Mouse (Mus musculus) urinary bladder, postnatal 4 days (tissue): ENCODE results near the gene Pou3f3.

Experiments used
- DNase-seq, 2 experiments: peaks; one replicate each; pipeline ENCODE4 v3.0.0; 2021 to 2022; ENCODE audit warnings: low spot score in 2 of 2

Pou3f3 gene

DNA sequence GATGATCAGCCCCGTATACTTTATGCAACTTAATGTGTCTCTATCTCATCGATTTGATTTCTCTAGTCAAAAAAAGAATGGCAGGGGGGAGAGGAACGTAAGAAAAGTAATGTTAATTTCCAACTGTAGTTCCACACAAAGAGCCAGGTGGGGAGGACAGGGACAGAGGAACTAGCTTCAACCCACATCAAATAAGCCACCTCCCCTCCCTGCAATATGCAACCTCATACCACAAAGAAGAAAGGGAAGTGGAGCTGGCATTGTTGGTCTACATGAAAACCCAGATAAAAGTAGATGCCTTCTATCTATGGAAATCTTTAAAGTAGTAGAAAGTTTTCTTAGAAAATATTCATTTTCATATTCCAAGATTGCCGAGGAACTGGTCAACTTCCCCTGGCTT is 14.7 kb downstream of the Pou3f3 start:
- DNase-seq: no peak

DNA sequence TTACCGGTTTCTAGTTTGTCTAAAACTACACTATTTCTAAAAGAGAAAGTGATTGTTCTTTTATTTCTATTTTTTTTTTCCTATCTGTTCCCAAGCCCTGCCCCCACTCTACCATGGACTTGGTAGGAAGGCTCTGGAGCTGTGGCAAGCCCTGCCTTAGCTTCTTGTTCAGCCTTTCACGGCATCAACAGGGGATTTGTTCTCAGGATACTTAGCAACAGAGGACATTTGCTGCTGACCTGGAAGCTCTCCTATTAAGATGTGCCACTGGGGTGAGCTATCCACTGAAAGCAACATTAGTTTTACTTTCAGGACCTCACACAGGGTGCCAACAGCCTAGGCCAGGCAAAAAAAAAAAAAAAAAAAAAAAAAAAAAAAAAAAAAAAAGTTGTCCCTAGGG is 15.4 kb downstream of the Pou3f3 start:
- DNase-seq: no peak

DNA sequence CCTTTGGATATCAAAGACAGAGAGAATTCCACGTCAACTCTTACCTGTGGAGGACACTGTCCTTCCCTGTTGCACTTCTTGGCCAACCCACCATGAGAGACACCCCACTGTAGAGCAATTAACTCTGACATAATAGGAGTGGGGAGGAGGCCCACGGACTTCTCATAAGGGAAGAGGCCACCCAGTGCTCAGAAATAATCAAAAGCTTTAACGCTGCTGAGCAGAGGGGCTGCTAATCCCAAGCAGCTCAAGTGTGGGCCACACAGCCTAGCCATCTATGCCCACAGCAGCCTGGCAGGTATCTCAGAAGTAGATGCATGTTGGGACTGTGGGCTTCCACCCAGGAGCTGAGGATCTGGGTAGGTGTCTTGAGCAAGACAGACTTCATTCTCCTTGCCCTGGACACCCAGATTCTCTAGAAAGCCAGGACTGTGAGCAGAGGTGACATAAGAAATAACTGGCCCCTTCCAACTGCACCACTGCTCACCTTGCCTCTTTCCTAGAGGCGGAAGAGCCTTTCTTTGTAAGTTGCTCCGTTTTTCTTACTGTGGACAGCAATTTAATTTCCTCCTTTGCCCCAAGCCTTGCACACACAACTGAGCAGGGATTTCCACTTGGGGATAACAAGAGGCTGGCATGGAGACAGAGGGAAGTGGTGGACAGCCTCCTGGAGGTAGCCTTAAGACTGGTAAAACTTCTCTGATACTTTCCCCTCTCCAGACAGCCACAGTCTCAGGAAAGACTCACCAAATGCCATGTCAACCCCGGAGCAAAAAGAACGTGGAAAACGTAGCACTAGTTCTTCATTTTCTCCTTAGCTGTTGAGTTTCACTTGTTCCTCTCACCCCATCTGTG is 16.1 kb downstream of the Pou3f3 start:
- DNase-seq: no peak

GRCm38 (mm10) chr1:42712311-42712690 is 16.7 kb downstream of the Pou3f3 start:
- DNase-seq: no peak

DNA sequence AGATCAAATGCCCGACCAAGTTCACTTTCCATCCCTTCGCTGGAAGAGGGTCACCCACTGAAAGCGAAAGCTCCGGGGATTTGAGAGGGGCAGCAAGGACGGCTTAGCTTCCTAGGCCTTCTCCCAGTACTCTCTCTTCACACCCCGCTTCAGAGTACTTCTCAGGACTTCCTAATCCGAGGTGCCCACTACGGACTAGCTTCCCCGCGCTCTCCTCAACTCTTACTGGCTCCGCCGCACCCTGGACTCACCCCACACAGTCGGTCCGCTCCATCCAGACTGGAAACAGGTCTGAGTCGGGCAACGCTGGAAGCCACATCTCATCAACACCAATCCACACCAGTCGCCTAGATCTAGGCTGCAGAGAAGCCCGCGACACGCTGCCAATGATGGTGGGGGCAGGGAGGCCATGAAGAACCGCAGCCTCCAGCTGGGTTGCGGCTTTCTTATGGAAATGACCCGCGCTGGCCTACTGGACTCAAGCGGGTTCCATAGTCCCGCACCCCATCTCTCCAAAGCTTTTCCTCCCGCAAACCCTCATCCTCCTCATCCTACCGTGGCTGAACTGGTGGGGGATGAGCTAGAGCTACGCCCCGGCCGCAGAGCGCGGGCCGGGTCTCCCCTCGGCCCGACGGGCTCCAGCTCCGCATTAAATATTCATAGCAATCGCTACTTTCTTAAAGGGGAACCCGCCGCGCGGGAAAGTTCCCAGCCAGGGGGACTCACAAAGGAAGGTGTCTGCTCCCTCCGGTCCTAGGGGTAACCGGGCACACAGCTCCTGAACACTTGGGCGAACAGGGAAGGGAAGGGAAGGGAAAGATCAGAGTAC is 17.8 kb downstream of the Pou3f3 start:
- no peak for DNase-seq

DNA sequence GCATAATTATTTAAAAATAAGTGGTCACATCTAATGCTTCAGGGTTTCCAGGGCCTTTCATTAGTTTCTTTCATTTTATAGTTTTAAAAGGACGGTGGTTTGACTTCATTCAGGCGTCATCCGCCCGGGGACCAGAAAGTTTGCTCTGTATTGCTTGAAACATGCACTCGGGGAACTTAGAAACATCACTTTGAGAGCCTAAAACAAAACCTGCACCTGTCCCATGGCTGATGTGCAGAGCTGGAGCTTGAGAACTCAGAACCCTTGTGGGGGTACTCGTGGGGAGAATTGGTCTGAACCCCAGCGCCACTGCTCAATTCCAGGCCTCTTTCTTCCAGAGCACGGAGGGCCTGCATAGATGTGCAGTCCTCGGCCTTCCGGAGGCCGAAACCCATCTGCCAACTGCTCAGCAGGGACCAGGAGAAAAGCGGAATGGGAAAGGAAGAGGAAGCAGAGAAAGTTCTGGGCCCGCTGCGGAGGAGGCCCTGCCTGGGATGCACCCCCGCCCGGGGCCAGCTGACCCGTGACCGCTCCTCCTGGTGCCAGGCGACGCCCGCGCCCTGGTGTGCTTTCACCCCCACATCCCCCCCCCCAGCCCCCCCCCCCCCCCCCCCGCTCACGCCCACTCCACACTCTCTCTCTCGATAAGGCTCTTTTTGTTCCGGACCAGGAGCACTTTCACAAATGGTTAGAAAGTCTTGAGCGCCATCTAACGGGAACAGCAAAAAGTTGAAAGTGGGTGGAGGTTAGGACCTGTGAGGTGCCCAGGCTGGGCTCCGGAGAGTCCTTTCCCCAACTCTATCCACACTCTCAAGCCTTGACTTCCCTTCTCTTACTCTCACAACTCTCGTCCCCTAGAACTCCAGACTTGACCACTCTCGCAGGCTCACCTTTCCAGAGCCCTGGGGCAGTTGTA is 18.7 kb downstream of the Pou3f3 start:
- DNase-seq: no peak

DNA sequence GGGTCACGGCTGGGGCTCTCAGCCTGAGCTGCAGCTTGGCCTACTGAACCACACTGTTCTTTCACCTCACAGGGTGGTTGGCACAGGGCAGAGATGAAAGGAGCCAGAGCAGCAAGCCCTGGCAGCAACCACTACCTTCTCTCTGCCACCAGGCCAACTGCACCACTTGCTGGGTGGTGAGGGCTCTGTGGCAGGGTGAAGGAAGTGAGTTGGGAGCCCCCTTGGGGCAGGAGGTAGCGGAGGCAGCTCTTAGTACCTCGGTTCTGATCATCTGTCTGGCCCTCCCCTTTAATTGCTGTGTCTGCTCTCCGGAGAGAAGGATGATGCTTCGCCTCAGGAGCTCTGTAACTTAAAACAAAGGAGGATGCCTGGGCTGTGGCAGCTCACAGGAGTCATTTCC is 23.0 kb downstream of the Pou3f3 start:
- DNase-seq: no peak

DNA sequence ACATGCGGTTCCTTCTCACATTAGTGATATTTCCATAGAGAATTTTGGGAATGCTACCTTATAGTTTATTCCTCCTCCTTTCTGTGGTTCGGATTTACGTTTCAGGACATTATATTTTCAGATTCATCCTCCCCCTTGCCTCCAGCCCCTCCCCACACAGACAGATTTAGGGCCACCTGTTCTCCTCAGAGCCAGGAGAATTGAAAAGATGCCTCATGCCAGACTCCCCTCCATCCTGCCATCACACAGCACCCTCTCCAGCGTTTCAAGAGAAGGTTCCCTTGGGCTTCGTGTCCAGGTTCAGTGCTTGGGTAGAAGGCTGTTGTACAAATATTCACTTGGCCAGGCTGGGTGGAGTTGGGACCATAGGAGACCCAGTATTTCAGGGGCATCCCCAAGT is 25.8 kb downstream of the Pou3f3 start:
- DNase-seq: no peak

- DNase-seq: no peak
Measured at GRCm38 (mm10) chr1:42723769-42724300, 28.3 kb downstream of the Pou3f3 start.

DNA sequence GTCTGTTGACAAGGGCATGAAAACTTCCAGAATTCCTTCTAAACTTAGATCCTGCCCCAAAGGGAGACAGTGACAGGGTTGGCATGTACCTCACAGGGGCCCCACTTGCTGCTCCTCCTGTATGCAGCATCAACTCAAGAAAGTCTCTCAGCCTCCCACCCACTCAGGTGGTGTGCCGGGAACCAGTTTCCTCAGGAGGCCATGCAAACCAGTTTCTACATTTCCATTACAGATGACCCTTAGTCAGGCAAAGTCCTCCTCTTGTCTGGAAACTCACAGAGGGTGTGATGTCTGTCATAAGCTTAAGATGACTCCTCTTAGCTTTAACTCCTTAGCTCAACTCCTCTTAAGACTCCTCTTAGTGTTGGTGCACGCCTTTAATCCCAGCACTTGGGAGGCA is 29.3 kb downstream of the Pou3f3 start:
- DNase-seq: no peak

DNA sequence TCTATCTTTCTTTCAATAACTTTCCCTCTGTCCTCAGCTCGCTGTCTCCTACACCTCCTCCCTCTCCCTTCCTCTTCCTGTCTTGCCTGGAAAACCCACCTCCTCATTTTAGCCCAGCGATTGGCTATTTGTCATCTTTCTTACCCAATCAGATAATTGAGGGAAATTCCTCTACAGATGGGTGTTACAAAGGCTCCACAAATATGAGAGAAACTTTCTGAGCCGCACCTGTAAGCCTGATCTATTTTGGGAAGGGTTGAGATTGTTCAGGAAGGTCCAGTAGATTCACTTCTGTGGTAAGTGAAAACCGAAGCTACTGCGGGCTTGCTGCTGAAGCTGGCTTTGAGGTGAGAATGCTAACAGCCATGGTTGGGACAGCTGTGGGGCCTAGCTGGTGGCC is 31.6 kb downstream of the Pou3f3 start:
- no peak for DNase-seq

GRCm38 (mm10) chr1:42727676-42728075 is 32.1 kb downstream of the Pou3f3 start:
- no peak for DNase-seq

- peak in 1 of 2 experiments; percentile 49 for DNase-seq
Measured at GRCm38 (mm10) chr1:42741383-42742241, 46.0 kb downstream of the Pou3f3 start.

DNA sequence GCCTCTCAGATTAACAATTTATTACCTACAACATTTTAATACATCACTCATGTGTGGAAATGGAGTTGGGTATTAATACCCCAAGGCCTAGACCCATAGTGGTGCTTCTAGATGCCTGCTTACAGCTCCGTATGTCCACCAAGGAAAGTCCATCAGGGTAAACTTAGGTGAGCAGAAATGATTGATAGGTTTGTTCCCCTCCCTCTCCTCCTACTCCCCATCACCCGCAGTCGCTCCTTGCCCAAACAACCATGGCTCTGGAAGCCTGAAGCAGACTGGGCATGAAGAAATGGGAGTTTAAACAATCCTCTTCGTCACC is 46.6 kb downstream of the Pou3f3 start:
- no peak for DNase-seq

DNA sequence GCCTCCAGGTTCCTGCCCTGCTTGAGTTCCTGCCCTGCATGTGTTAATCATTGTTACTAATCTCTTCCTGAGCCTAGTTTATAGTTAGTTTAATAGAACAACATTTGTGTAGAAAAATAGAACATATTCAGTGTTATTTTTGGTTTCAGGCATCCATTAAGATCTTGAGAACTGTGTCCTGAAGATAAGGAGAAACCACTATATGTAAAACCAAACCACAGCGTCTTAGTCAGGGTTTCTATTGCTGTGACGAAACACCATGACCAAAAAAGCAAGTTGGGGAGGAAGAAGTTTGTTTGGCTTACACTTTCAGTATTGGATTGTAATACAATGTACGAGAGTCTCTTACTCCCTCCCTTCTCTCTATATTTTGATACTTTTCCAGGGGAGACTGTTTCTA is 49.5 kb downstream of the Pou3f3 start:
- no peak for DNase-seq

DNA sequence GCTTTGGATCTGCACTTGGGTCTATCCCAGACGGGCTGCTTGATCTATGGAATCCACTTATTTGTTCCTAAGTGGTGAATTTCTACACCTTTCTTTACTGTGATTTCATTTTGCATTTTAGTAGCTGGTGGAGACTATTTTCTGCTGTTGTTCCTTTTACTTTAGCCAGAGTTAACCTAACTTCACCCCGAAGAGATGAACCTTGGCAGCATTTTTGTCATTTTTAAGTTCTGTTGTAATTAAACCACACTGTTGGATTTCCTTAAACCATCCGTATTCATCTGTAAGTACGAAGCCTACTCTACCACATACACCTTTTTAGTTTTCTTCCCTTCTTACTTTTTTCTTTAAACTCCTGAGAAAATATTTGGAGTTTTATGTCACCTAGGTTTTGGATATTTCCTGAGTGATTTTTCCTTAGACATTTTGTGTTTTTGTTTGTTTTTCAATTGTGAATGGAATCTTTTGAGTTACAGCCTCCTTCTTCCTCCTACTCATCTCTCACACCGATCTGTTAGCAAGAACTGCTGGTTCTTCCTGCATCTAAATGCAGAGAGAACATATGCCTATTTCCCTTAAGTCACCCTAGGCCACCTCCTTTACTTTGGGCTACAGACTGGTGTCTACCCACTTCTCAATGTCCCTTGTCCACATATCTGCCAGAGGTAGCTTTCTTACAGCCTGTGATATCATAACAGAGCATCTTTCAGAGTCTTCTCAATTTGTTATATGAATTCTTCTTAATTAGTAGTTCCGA is 54.1 kb downstream of the Pou3f3 start:
- no peak for DNase-seq
